Mouse (Mus musculus): ENCODE results near the gene Zc2hc1b.

DNA sequence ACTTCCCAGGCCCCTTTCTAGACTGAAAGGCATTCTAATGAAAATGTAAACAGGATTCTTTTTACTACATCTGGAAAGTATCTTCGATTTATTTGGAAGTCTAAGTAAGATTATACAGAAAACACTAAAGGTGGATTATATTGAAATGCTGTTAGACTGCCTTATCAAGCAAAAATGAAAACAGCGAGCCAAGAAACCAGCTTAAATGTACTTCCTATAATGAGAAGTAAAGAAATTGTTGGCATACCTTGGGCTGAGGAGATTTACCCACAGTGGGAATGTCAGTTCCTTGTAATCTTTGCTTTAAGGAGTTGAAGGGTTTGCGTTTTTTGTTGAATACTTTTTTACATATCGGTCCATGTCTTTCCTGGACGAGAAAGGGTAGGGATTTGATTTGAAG is 9.4 kb downstream of the Zc2hc1b start:
- TF ChIP-seq CTCF (IDR thresholded peaks at IDR 0.05; ENCODE audit: borderline replicate concordance, insufficient read depth, low read length) (no peak), POLR2A (IDR thresholded peaks at IDR 0.05; ENCODE audit: low read depth, low read length) (no peak)
